Mouse (Mus musculus): ENCODE measurements around the gene Numa1. TPM values are rescaled to one million over a fixed set of nuclear protein-coding genes. Genes with fewer than 3 reads are reported as not detected.

Numa1 gene
- 138 TPM for polyA plus RNA-seq (2017; shearing (Covaris generic))

GRCm38 (mm10) chr7:101933751-101934240 lies at the start of gene Numa1, which contains the start of gene Lrrc51:
TSS of gene Numa1 (plus strand) at chr7:101934111.
TSS of gene Lrrc51 (minus strand) at chr7:101933895.

GRCm38 (mm10) chr7:101905561-101906286 lies 28.2 kb upstream of the Numa1 start, which contains the start of gene Lamtor1:
TSS of gene Lamtor1 (plus strand) at chr7:101905904.

GRCm38 (mm10) chr7:101906287-101906681 lies 27.6 kb upstream of the Numa1 start, which contains the start of gene Tomt:
TSS of gene Tomt (minus strand) at chr7:101906359.

GRCm38 (mm10) chr7:102018590-102018989 lies 84.7 kb downstream of the Numa1 start, which contains the start of gene Il18bp:
TSS of gene Il18bp (minus strand) at chr7:102018690.

Other genes with a start within 250 kb of the Numa1 start
- not detected for gene Phox2a, start 115.8 kb upstream of the Numa1 start, polyA plus RNA-seq (2017; shearing (Covaris generic))
- 9.6 TPM for gene Inppl1, start 95.9 kb upstream of the Numa1 start, polyA plus RNA-seq (2017; shearing (Covaris generic))
- not detected for gene Folr2, start 76.9 kb upstream of the Numa1 start, polyA plus RNA-seq (2017; shearing (Covaris generic))
- gene Anapc15, start 70.4 kb upstream of the Numa1 start, polyA plus RNA-seq (2017; shearing (Covaris generic)): 31.1 TPM
- gene Folr1, start 63.3 kb upstream of the Numa1 start, polyA plus RNA-seq (2017; shearing (Covaris generic)): not detected
- 83.3 TPM for gene Lamtor1, start 28.2 kb upstream of the Numa1 start, polyA plus RNA-seq (2017; shearing (Covaris generic))
- 0.57 TPM for gene Tomt, start 27.8 kb upstream of the Numa1 start, polyA plus RNA-seq (2017; shearing (Covaris generic))
- 0.44 TPM for gene Lrrc51, start 216 bp upstream of the Numa1 start, polyA plus RNA-seq (2017; shearing (Covaris generic))
- 3.2 TPM for gene Il18bp, start 84.6 kb downstream of the Numa1 start, polyA plus RNA-seq (2017; shearing (Covaris generic))
- 20.0 TPM for gene Rnf121, start 131.4 kb downstream of the Numa1 start, polyA plus RNA-seq (2017; shearing (Covaris generic))
- gene Xndc1, start 131.4 kb downstream of the Numa1 start, polyA plus RNA-seq (2017; shearing (Covaris generic)): 27.8 TPM
- 0.20 TPM for gene Xntrpc, start 131.6 kb downstream of the Numa1 start, polyA plus RNA-seq (2017; shearing (Covaris generic))
- not detected for gene Trpc2, start 149.0 kb downstream of the Numa1 start, polyA plus RNA-seq (2017; shearing (Covaris generic))
- not detected for gene Art1, start 167.6 kb downstream of the Numa1 start, polyA plus RNA-seq (2017; shearing (Covaris generic))
- gene Art5, start 175.4 kb downstream of the Numa1 start, polyA plus RNA-seq (2017; shearing (Covaris generic)): 0.25 TPM
- gene Chrna10, start 182.7 kb downstream of the Numa1 start, polyA plus RNA-seq (2017; shearing (Covaris generic)): not detected